Mouse (Mus musculus) ES-E14 (cell line): ENCODE results near the gene Sh2d6. TPM values are rescaled to one million over a fixed set of nuclear protein-coding genes. Genes with fewer than 3 reads are reported as not detected.

ENCODE experiments used
- DNase-seq: peaks from one replicate; pipeline ENCODE4 v3.0.0-alpha.2; 2013; ENCODE audit warnings: low read depth, low spot score
- H3K27ac ChIP-seq: 2 replicates; pipeline ENCODE4 v1.5.1; 2012; ENCODE audit warnings: low read depth, mild to moderate bottlenecking, low read length, moderate library complexity, mixed read lengths; ENCODE audit not compliant: poor library complexity, insufficient read depth, severe bottlenecking
- H3K36me3 ChIP-seq: 2 replicates; pipeline ENCODE4 v1.6.1; 2012; ENCODE audit warnings: mild to moderate bottlenecking, low read length, moderate library complexity, mixed read lengths; ENCODE audit not compliant: control insufficient read depth, poor library complexity, insufficient read depth, severe bottlenecking
- H3K4me1 ChIP-seq, 2 experiments: fragments of 150-350 bp in 1 of 2; sonication (generic) in 1 of 2; 2 replicates each; pipeline ENCODE4 v1.6.1; 2012; ENCODE audit warnings: low read length in 2 of 2, mild to moderate bottlenecking in 1 of 2, mixed read lengths in 1 of 2; ENCODE audit not compliant: control insufficient read depth in 2 of 2, insufficient read depth in 2 of 2, poor library complexity in 1 of 2
- H3K4me3 ChIP-seq, 2 experiments: fragments of 150-350 bp in 1 of 2; sonication (generic) in 1 of 2; 2 replicates each; pipeline ENCODE4 v1.5.1; 2012; ENCODE audit warnings: low read length in 2 of 2, low read depth in 1 of 2, mild to moderate bottlenecking in 1 of 2, mixed read lengths in 1 of 2; ENCODE audit not compliant: insufficient read depth in 1 of 2, poor library complexity in 1 of 2, severe bottlenecking in 1 of 2
- H3K9ac ChIP-seq: 2 replicates; pipeline ENCODE4 v1.6.1; 2012; ENCODE audit warnings: low read depth, mild to moderate bottlenecking, low read length, mixed read lengths; ENCODE audit not compliant: poor library complexity, insufficient read depth, severe bottlenecking
- H3K9me3 ChIP-seq: fragments of 150-350 bp; sonication (generic); 2 replicates; pipeline ENCODE4 v1.6.1; 2012; ENCODE audit warnings: low read depth, mild to moderate bottlenecking, low read length; ENCODE audit not compliant: control insufficient read depth, insufficient read depth
- CHD2 ChIP-seq: IDR thresholded peaks from 2 replicates; pipeline ENCODE4 v1.6.1; 2014; ENCODE audit warnings: mild to moderate bottlenecking, low read depth, low read length, inconsistent platforms
- HCFC1 ChIP-seq: IDR thresholded peaks from 2 replicates; pipeline ENCODE4 v1.6.1; 2012; ENCODE audit warnings: low read length, inconsistent platforms, borderline replicate concordance; ENCODE audit not compliant: insufficient read depth
- MAFK ChIP-seq: IDR thresholded peaks from 2 replicates; pipeline ENCODE4 v1.6.1; 2014; ENCODE audit warnings: mild to moderate bottlenecking, low read depth, low read length, inconsistent platforms; ENCODE audit not compliant: insufficient read depth
- ZC3H11A ChIP-seq: IDR thresholded peaks from 2 replicates; pipeline ENCODE4 v1.6.1; 2012; ENCODE audit warnings: low read depth, mild to moderate bottlenecking, inconsistent platforms, low read length, borderline replicate concordance
- ZNF384 ChIP-seq: IDR thresholded peaks from 2 replicates; pipeline ENCODE4 v1.6.1; 2012; ENCODE audit warnings: low read depth, low read length, inconsistent platforms
- in situ Hi-C, 2 experiments: fragments of 600-800 bp; cut with MboI; formaldehyde crosslinking; loops; one replicate each; pipeline ENCODE4 v1.15.1; 2025; ENCODE audit warnings: low sequenced_read_pairs in 2 of 2, inconsistent platforms in 1 of 2; ENCODE audit not compliant: unreplicated experiment in 2 of 2
- total RNA-seq: library from RNA; depleted of rRNA; stranded (reverse); fragments of 300-350 nt; gene quantifications from 2 replicates; pipeline ENCODE4 v1.2.3, GENCODE M21; 2012

Gene Sh2d6
- total RNA-seq, 1 experiment, result not detected

- Histone ChIP-seq H3K36me3 (no peaks in the 10 kb centered on the region), H3K4me3 (peak overlapping the region; percentile 27 to 40; a peak in 3 of 4 replicates), H3K9ac (peak overlapping the region; percentile 67), H3K9me3 (no peaks in the 10 kb centered on the region), H3K4me1 (peaks cover 2 to 12% of the 10 kb centered on the region in 2 experiments; a peak in 2 of 4 replicates), H3K27ac (peak overlapping the region; percentile 32; the same call in 1 of the 2 replicates)
- peak; percentile 54 for DNase-seq
- in situ Hi-C loops, result no loop called here
- peak; percentile 94 for TF ChIP-seq MAFK
- no peak for TF ChIP-seq HCFC1
Observed at GRCm38 (mm10) chr6:72512386-72513070, 9.0 kb downstream of the Sh2d6 start.

GRCm38 (mm10) chr6:72510686-72511421 lies 10.7 kb downstream of the Sh2d6 start:
- H3K27ac ChIP-seq, result no peak overlapping the region

GRCm38 (mm10) chr6:72509872-72510435 lies 11.6 kb downstream of the Sh2d6 start:
- no peak for TF ChIP-seq ZNF384
- no peak for TF ChIP-seq HCFC1
- no peak for TF ChIP-seq ZC3H11A
- no peak for TF ChIP-seq CHD2
- no peak for TF ChIP-seq MAFK
- H3K36me3 ChIP-seq, result no peaks in the 10 kb centered on the region
- peaks cover 2 to 10% of the 10 kb centered on the region in 2 experiments; a peak in 2 of 4 replicates for H3K4me1 ChIP-seq
- in situ Hi-C loops, result no loop called here
- H3K9me3 ChIP-seq, result no peaks in the 10 kb centered on the region
- no peak overlapping the region for H3K27ac ChIP-seq
- H3K4me3 ChIP-seq, result no peak overlapping the region
- no peak overlapping the region for H3K9ac ChIP-seq
- DNase-seq, result no peak

More at GRCm38 (mm10) chr6:72510686-72511421, 10.7 kb downstream of the Sh2d6 start:
- Histone ChIP-seq H3K9me3 (no peaks in the 10 kb centered on the region), H3K36me3 (no peaks in the 10 kb centered on the region), H3K4me1 (peaks cover 2 to 12% of the 10 kb centered on the region in 2 experiments; a peak in 2 of 4 replicates), H3K4me3 (no peak overlapping the region), H3K9ac (no peak overlapping the region)
- in situ Hi-C loops, result no loop called here
- no peak for DNase-seq
- TF ChIP-seq ZNF384 (no peak), MAFK (no peak), ZC3H11A (no peak)

DNA sequence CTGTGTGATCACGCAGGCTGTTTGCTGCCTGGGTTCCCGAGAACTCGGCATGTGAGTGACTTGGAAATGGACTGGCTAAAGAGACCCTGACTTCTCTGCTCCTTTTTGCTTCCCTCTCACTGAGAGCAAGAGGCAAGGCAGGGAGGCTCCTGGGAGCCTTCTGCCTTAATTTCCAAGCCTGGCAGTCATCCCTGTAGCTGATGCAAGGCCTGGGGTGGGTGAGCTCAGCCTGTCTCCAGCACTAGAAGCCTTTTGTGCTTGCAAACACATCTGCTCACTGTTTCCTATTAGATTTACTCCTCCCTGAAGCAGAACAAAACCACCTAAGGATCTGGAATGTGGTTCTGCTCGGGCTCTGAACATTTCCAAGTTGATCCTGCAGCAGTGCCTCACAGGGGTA lies 12.9 kb downstream of the Sh2d6 start:
- in situ Hi-C loops, result no loop called here
- Histone ChIP-seq H3K27ac (no peak overlapping the region), H3K4me3 (no peak overlapping the region), H3K4me1 (peaks cover 2 to 7% of the 10 kb centered on the region in 2 experiments; a peak in 2 of 4 replicates), H3K36me3 (no peaks in the 10 kb centered on the region), H3K9me3 (no peaks in the 10 kb centered on the region), H3K9ac (peak overlapping the region; percentile 32; the same call in 1 of the 2 replicates)
- no peak for DNase-seq
- TF ChIP-seq ZC3H11A (no peak), ZNF384 (no peak), HCFC1 (no peak), CHD2 (no peak), MAFK (no peak)
